Mouse (Mus musculus): ENCODE results near the gene Fads1.
"Not testable (repeated sequence)": the region's sequence is repeated elsewhere in the genome, so short reads cannot be mapped to it uniquely, and the experiment has no call there.

The Fads1 gene

GRCm38 (mm10) chr19:10182670-10183298, at the start of gene Fads1:
Gene Fads1 (plus strand): TSS chr19:10182888.
- DNase-seq (ENCODE audit: low read depth) = peak; percentile 89

GRCm38 (mm10) chr19:10134692-10135091, 48.0 kb upstream of the Fads1 start:
- no peak for DNase-seq (ENCODE audit: low read depth)

GRCm38 (mm10) chr19:10137423-10137822, 45.3 kb upstream of the Fads1 start:
- no peak for DNase-seq (ENCODE audit: low read depth)

- no peak for DNase-seq (ENCODE audit: low read depth)
These were observed 43.0 kb upstream of the Fads1 start for GRCm38 (mm10) chr19:10139736-10140135.

GRCm38 (mm10) chr19:10143667-10144066, 39.0 kb upstream of the Fads1 start:
- no peak for DNase-seq (ENCODE audit: low read depth)

- DNase-seq (ENCODE audit: low read depth) = no peak
These were observed 38.2 kb upstream of the Fads1 start for GRCm38 (mm10) chr19:10144464-10144863.

- DNase-seq (ENCODE audit: low read depth) = no peak
These were observed 34.1 kb upstream of the Fads1 start for GRCm38 (mm10) chr19:10148555-10148954.

GRCm38 (mm10) chr19:10149189-10149588, 33.5 kb upstream of the Fads1 start:
- DNase-seq (ENCODE audit: low read depth) = no peak

GRCm38 (mm10) chr19:10157725-10158124, 25.0 kb upstream of the Fads1 start:
- no peak for DNase-seq (ENCODE audit: low read depth)

- no peak for DNase-seq (ENCODE audit: low read depth)
These were observed 18.8 kb upstream of the Fads1 start for GRCm38 (mm10) chr19:10163896-10164295.

- not testable (repeated sequence) for DNase-seq (ENCODE audit: low read depth)
These were observed 16.8 kb upstream of the Fads1 start for GRCm38 (mm10) chr19:10165928-10166327.

- no peak for DNase-seq (ENCODE audit: low read depth)
These were observed 15.6 kb upstream of the Fads1 start for GRCm38 (mm10) chr19:10167112-10167511.

GRCm38 (mm10) chr19:10167951-10168350, 14.7 kb upstream of the Fads1 start:
- DNase-seq (ENCODE audit: low read depth) = no peak

GRCm38 (mm10) chr19:10168441-10168840, 14.2 kb upstream of the Fads1 start:
- DNase-seq (ENCODE audit: low read depth) = no peak

GRCm38 (mm10) chr19:10169179-10169578, 13.5 kb upstream of the Fads1 start:
- DNase-seq (ENCODE audit: low read depth) = no peak

GRCm38 (mm10) chr19:10169692-10170330, 12.9 kb upstream of the Fads1 start:
- not testable (repeated sequence) for DNase-seq (ENCODE audit: low read depth)

GRCm38 (mm10) chr19:10170466-10170865, 12.2 kb upstream of the Fads1 start:
- no peak for DNase-seq (ENCODE audit: low read depth)

GRCm38 (mm10) chr19:10171359-10171758, 11.3 kb upstream of the Fads1 start:
- no peak for DNase-seq (ENCODE audit: low read depth)

- no peak for DNase-seq (ENCODE audit: low read depth)
These were observed 10.8 kb upstream of the Fads1 start for GRCm38 (mm10) chr19:10171846-10172245.

- peak; percentile 73 for DNase-seq (ENCODE audit: low read depth)
These were observed 9.5 kb upstream of the Fads1 start for GRCm38 (mm10) chr19:10173116-10173718.

GRCm38 (mm10) chr19:10173844-10174539, 8.7 kb upstream of the Fads1 start:
- no peak for DNase-seq (ENCODE audit: low read depth)

GRCm38 (mm10) chr19:10174956-10175355, 7.7 kb upstream of the Fads1 start:
- no peak for DNase-seq (ENCODE audit: low read depth)

- DNase-seq (ENCODE audit: low read depth) = no peak
These were observed 6.2 kb upstream of the Fads1 start for GRCm38 (mm10) chr19:10176477-10176876.
